23 mouse cellular contexts compared by ENCODE assay signal in genomic region chr14:32516086-32516485, GRCm38 (mm10). TPM values are rescaled to one million over a fixed set of nuclear protein-coding genes. Genes with fewer than 3 reads are reported as not detected.
DNase-seq lines count a peak whose midpoint lies in the region; TF ChIP-seq lines count a peak whose summit lies in the region.
"Had no signal": no experiment of that assay in that cellular context is flagged by ENCODE, and none has a peak within 500 bp of the region (broad histone marks: within the 10 kb centered on the region; RNA-seq: fewer than 3 reads in every experiment).

No protein-coding gene starts in this region.

- TF ChIP-seq POLR2A in bone marrow macrophage, adult 2 months (IDR thresholded peaks at IDR 0.05; ENCODE audit: borderline replicate concordance, low read depth, low read length), result no peak

- H3K4me3 ChIP-seq in bone marrow macrophage, adult 2 months (ENCODE audit: insufficient read depth, low read length), result no peak overlapping the region
- H3K4me3 ChIP-seq: embryonic facial prominence, embryonic 12.5 days; erythroblast, embryonic 14.5 days; forebrain, embryonic 13.5 days; layer of hippocampus, adult 2 months; liver, embryonic 12.5 days; midbrain, embryonic 12.5 days had no signal

- H3K27ac ChIP-seq in bone marrow macrophage, adult 2 months (ENCODE audit: insufficient read depth, low read depth, low read length), result peak overlapping the region; percentile 54; the same call in 1 of the 2 replicates
- H3K27ac ChIP-seq: embryonic facial prominence, embryonic 12.5 days; forebrain, embryonic 13.5 days; layer of hippocampus, adult 2 months; liver, embryonic 12.5 days; midbrain, embryonic 12.5 days had no signal

- DNase-seq in lung, postnatal 36 days, result peak; percentile 24
- DNase-seq in lung, postnatal 10 days, result no peak
- DNase-seq in CD4-positive helper T cell, adult 2 months (ENCODE audit: low read depth, low spot score), result peak; percentile 47
- DNase-seq in natural killer cell, adult 2 months (ENCODE audit: low spot score in 2 of 2), result peak; percentile 29 to 60
- no peak for DNase-seq in adrenal gland, adult (ENCODE audit: inconsistent age in 2 of 2, low spot score in 1 of 2)
- DNase-seq in adrenal gland, postnatal 4 days (ENCODE audit: low spot score in 2 of 2), result no peak
- DNase-seq in layer of hippocampus, postnatal 10 days (ENCODE audit: low spot score in 2 of 2), result no peak
- DNase-seq: adrenal gland, adult 2 months; cerebellum, adult 9-11 months; gastrocnemius, postnatal 14 days; kidney, adult 8-10 months; kidney, postnatal 14 days; retina, postnatal 1 day; thymus, postnatal 25 days had no signal

- no peak for TF ChIP-seq CTCF in bone marrow macrophage, adult 2 months (IDR thresholded peaks at IDR 0.05; ENCODE audit: low read depth, low read length)

- peaks cover 31% of the 10 kb centered on the region for H3K4me1 ChIP-seq in bone marrow macrophage, adult 2 months (ENCODE audit: control insufficient read depth, insufficient read depth, low read length)

RNA-seq across cellular contexts. Expression of gene Ercc6, which starts 2.8 kb away (rescaled TPM):
- 5.9 and 6.1 TPM in 2 replicates for polyA plus RNA-seq in bone marrow macrophage, adult 2 months (2012; ENCODE audit: insufficient read depth, insufficient read length, missing spikeins)
- 10 to 100 TPM; 12.1 to 13.0 TPM for total RNA-seq in adrenal gland, postnatal 4 days (2021)
- 10 to 100 TPM; 18.0 to 21.4 TPM for total RNA-seq in layer of hippocampus, postnatal 10 days (2021)

RNA-seq across cellular contexts. Expression of gene Chat, which starts 50.3 kb away (rescaled TPM):
- polyA plus RNA-seq in bone marrow macrophage, adult 2 months (2012; ENCODE audit: insufficient read depth, insufficient read length, missing spikeins), result not detected in 2 replicates
- under 1 TPM in 1 of 2 experiments, not detected in 1; 0.34 TPM for total RNA-seq in adrenal gland, postnatal 4 days (2021)
- not detected for total RNA-seq in layer of hippocampus, postnatal 10 days (2021)
- total RNA-seq: adrenal gland, adult 2 months; gastrocnemius, postnatal 14 days; heart, adult 8-10 months; layer of hippocampus, adult 2 months had no signal
- polyA plus RNA-seq: adrenal gland, adult 2 months; embryonic facial prominence, embryonic 12.5 days; erythroblast, embryonic 14.5 days; limb, embryonic 11.5 days; liver, embryonic 12.5 days had no signal

RNA-seq across cellular contexts. Expression of gene Slc18a3, which starts 51.4 kb away (rescaled TPM):
- polyA plus RNA-seq in bone marrow macrophage, adult 2 months (2012; ENCODE audit: insufficient read depth, insufficient read length, missing spikeins), result not detected in 2 replicates
- total RNA-seq in adrenal gland, postnatal 4 days (2021), result under 1 TPM; 0.34 to 0.36 TPM
- total RNA-seq in layer of hippocampus, postnatal 10 days (2021), result under 1 TPM in 1 of 2 experiments, not detected in 1; 0.30 TPM
- total RNA-seq: adrenal gland, adult 2 months; gastrocnemius, postnatal 14 days; layer of hippocampus, adult 2 months had no signal
- polyA plus RNA-seq: erythroblast, embryonic 14.5 days had no signal

Comparison
In these comparisons a context has a peak if more than half of its experiments do, and no peak if none do; other contexts are left out.
1. DNase-seq: peak in lung, postnatal 36 days (single experiment), CD4-positive helper T cell, adult 2 months (single experiment) and natural killer cell, adult 2 months (2 of 2); none in lung, postnatal 10 days (single experiment), adrenal gland, adult (0 of 2), adrenal gland, postnatal 4 days (0 of 2) and layer of hippocampus, postnatal 10 days (0 of 2).